Mouse (Mus musculus) cortical plate, adult 2 months (tissue): Measurements from ENCODE around the gene Ino80d.

Source experiments
- CTCF ChIP-seq: fragments of 200-500 bp; IDR thresholded peaks from 2 replicates; pipeline ENCODE4 v1.5.1; 2011; ENCODE audit warnings: mild to moderate bottlenecking, control low read depth, low read length; ENCODE audit not compliant: insufficient read depth; ENCODE audit errors: extremely low read depth
- POLR2A ChIP-seq: fragments of 200-500 bp; IDR thresholded peaks from 2 replicates; pipeline ENCODE4 v1.6.1; 2011; ENCODE audit warnings: mild to moderate bottlenecking, low read length, control low read depth; ENCODE audit not compliant: insufficient read depth; ENCODE audit errors: extremely low read depth

GRCm38 (mm10) chr1:62993348-62993747 is 121.1 kb downstream of the Ino80d start:
- TF ChIP-seq CTCF (no peak), POLR2A (no peak)
